Mouse (Mus musculus): ENCODE measurements around the gene Eps8.

- TF ChIP-seq ZNF384 (IDR thresholded peaks at IDR 0.05; ENCODE audit: low read depth, low read length) (no peak), CHD2 (IDR thresholded peaks at IDR 0.05; ENCODE audit: low read depth, low read length) (no peak), MAFK (IDR thresholded peaks at IDR 0.05; ENCODE audit: insufficient read depth, low read depth, low read length) (no peak)
Observed at GRCm38 (mm10) chr6:137702918-137703317, 48.2 kb upstream of the Eps8 start.

All from ES-E14 (cell line).